Mouse (Mus musculus): ENCODE results near the gene Vps11. TPM values are rescaled to one million over a fixed set of nuclear protein-coding genes. Genes with fewer than 3 reads are reported as not detected.

The Vps11 gene
- polyA plus RNA-seq, 1 experiment from 2014 or later = 24.5 TPM

DNA sequence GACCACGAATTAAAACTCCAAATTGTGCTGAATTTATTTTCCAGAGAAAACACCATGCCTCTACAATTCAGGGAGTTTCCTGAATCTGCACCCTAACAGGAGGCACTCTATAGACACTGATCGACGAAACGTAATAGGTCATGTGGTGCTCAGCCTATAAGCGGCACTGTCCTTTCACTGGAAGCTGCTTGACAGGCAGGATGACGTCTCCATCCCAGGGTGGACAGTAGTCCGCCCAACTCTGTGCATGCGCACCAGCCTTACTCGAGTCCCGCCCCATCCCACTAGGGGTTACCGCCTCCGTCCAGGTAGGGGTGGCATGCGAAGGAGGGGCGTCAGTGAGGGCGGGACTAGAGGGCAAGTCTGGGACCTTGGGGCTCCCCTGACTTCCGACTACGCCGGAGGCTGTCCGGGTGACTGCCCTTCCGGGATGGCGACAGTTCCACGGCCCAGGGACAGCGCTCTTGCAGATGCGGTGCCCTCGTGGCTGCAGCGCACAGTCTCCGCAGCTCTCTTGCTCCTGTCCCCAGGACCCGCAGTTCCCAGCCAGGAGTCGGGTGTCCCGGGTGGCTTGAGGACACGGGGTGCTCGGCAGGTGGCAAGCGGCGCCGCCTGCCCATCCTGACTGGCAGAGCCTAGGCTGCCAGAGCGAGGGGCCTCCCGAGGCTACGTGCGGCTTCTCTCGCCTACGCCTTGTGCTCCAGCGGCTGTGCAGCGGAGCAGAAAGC is 35.4 kb upstream of the Vps11 start, which contains the start of gene Slc37a4:
Gene Slc37a4, plus strand, starts transcription at position 169 of the 728 bp plus-strand sequence.
- ATAC-seq = peak; percentile 99
- Histone ChIP-seq H3K4me3 (ENCODE audit: low read depth, low read length) (peak within 1 kb of the TSS; percentile 67), H3K36me3 (ENCODE audit: insufficient read depth, low read length) (0 out of 2 replicates have a peak, but pooled peaks cover 5% of the 10 kb centered on the region), H3K9ac (replicated peaks; ENCODE audit: low read depth) (peak within 1 kb of the TSS; percentile 46), H3K4me1 (ENCODE audit: insufficient read depth, low read depth, low read length) (0 out of 2 replicates have a peak, but pooled peaks cover 6% of the 10 kb centered on the region), H3K9me3 (ENCODE audit: low read length) (no peaks in the 10 kb centered on the region), H3K27me3 (replicated peaks; ENCODE audit: insufficient read depth, low read length) (no peaks in the 10 kb centered on the region), H3K4me2 (replicated peaks; ENCODE audit: low read depth, low read length) (peak within 1 kb of the TSS; percentile 85), H3K27ac (ENCODE audit: low read length) (peak within 1 kb of the TSS; percentile 80)
- WGBS = under 1% methylated on average over 43 of the region's 43 CpGs
- TF ChIP-seq CTCF (IDR thresholded peaks at IDR 0.05) (peak; percentile 39; the same call in 1 of the 2 replicates), EP300 (IDR thresholded peaks at IDR 0.05) (0 out of 2 replicates have a peak, but pooled peaks have one; percentile 26)
- DNase-seq (ENCODE audit: low spot score) = peak; percentile 98

DNA sequence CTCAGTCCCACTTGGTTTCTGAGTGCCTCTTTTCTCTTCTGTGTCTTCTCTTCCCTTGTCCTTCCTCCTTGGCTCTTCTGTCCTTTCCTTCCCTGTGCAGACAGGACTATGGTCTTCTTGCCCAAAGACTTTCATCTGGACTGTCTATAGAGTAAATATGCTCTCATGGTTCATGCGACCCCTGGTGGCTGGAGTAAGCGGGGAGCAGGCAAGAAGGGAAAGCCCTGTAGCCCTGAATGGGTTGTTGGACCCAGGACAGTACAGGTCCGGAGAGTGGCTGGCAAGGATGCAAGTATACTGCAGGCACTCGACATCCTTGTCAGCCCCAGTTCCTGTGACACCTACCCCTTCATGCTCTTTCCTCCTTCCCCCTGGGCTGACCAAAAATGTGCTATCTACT is 30.0 kb upstream of the Vps11 start:
- H3K27ac ChIP-seq (ENCODE audit: low read length) = no peak overlapping the region
- TF ChIP-seq EP300 (IDR thresholded peaks at IDR 0.05) = no peak
- TF ChIP-seq CTCF (IDR thresholded peaks at IDR 0.05) = peak; percentile 91
- peak; percentile 72 for DNase-seq (ENCODE audit: low spot score)
- H3K4me2 ChIP-seq (replicated peaks; ENCODE audit: low read depth, low read length) = no peak overlapping the region
- peaks cover 23% of the 10 kb centered on the region; the same call in 1 of the 2 replicates for H3K36me3 ChIP-seq (ENCODE audit: insufficient read depth, low read length)
- no peak overlapping the region for H3K9ac ChIP-seq (replicated peaks; ENCODE audit: low read depth)
- H3K4me3 ChIP-seq (ENCODE audit: low read depth, low read length) = no peak overlapping the region
- 30% methylated on average over 4 of the region's 4 CpGs for WGBS
- ATAC-seq = peak; percentile 73
- 0 out of 2 replicates have a peak, but pooled peaks cover 2% of the 10 kb centered on the region for H3K4me1 ChIP-seq (ENCODE audit: insufficient read depth, low read depth, low read length)
- no peaks in the 10 kb centered on the region for H3K9me3 ChIP-seq (ENCODE audit: low read length)
- no peaks in the 10 kb centered on the region for H3K27me3 ChIP-seq (replicated peaks; ENCODE audit: insufficient read depth, low read length)

DNA sequence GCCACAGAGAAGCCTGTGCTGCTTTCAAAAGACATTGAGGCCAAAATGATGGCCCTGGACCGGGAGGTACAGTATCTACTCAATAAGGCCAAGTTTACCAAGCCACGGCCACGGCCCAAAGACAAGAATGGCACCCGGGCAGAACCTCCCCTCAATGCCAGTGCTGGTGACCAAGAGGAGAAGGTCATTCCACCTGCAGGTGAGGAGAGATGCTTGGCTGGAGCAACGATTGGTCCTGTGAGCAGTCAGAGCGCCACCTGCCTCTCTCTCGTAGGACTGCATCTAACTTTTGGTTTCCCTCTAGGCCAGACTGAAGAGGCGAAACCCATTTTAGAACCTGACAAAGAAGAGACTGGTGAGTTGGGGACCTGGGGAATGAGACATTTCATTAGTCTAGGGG is 27.8 kb upstream of the Vps11 start:
- Histone ChIP-seq H3K4me1 (ENCODE audit: insufficient read depth, low read depth, low read length) (no peaks in the 10 kb centered on the region), H3K9me3 (ENCODE audit: low read length) (no peaks in the 10 kb centered on the region), H3K36me3 (ENCODE audit: insufficient read depth, low read length) (peaks cover 42% of the 10 kb centered on the region), H3K4me2 (replicated peaks; ENCODE audit: low read depth, low read length) (no peak overlapping the region), H3K27ac (ENCODE audit: low read length) (no peak overlapping the region), H3K4me3 (ENCODE audit: low read depth, low read length) (no peak overlapping the region), H3K27me3 (replicated peaks; ENCODE audit: insufficient read depth, low read length) (no peaks in the 10 kb centered on the region), H3K9ac (replicated peaks; ENCODE audit: low read depth) (no peak overlapping the region)
- 58% methylated on average over 8 of the region's 8 CpGs for WGBS
- ATAC-seq = 0 out of 2 replicates have a peak, but pooled peaks have one; percentile 26
- TF ChIP-seq EP300 (IDR thresholded peaks at IDR 0.05) (no peak), CTCF (IDR thresholded peaks at IDR 0.05) (peak; percentile 81)
- peak; percentile 68 for DNase-seq (ENCODE audit: low spot score)

DNA sequence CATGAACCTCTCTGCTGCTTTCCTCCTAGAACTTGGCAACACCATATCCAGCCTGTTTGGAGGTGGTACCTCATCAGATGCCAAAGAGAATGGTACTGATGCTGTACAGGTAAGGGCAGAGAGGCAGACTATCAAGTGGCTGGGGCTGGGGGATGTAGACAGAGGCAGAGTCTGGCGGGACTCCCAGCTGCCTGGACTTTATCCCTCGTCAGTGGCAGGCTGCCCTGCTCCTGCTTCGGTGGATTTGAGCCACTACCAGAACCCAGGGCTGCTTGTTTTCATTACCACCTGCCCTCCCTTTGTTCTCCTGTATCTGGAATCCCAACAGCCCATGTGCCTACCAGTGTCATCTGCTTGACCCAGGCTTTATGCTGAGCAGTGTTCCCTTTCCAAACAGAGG is 25.8 kb upstream of the Vps11 start:
- Histone ChIP-seq H3K4me3 (ENCODE audit: low read depth, low read length) (no peak overlapping the region), H3K9ac (replicated peaks; ENCODE audit: low read depth) (no peak overlapping the region), H3K27me3 (replicated peaks; ENCODE audit: insufficient read depth, low read length) (no peaks in the 10 kb centered on the region), H3K36me3 (ENCODE audit: insufficient read depth, low read length) (peaks cover 58% of the 10 kb centered on the region), H3K4me2 (replicated peaks; ENCODE audit: low read depth, low read length) (no peak overlapping the region), H3K9me3 (ENCODE audit: low read length) (no peaks in the 10 kb centered on the region), H3K4me1 (ENCODE audit: insufficient read depth, low read depth, low read length) (no peaks in the 10 kb centered on the region), H3K27ac (ENCODE audit: low read length) (no peak overlapping the region)
- TF ChIP-seq CTCF (IDR thresholded peaks at IDR 0.05) (no peak), EP300 (IDR thresholded peaks at IDR 0.05) (no peak)
- WGBS = 72% methylated on average over 3 of the region's 3 CpGs
- DNase-seq (ENCODE audit: low spot score) (no peak), ATAC-seq (no peak)

DNA sequence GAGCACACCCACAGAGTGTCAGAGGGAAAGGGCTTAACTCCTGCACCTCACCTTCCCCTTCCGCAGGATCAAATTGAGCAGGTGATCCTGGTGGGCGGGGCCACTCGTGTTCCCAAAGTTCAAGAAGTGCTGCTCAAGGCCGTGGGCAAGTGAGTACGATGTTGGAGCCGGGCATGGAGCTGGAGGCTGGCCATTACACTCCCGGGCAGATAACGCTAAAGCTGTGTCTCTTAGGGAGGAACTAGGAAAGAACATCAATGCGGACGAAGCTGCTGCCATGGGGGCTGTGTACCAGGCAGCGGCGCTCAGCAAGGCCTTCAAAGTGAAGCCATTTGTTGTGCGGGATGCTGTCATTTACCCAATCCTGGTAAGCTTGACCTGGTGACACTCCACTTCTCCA is 23.1 kb upstream of the Vps11 start:
- H3K27ac ChIP-seq (ENCODE audit: low read length) = no peak overlapping the region
- peaks cover 4% of the 10 kb centered on the region; the same call in 1 of the 2 replicates for H3K4me1 ChIP-seq (ENCODE audit: insufficient read depth, low read depth, low read length)
- peaks cover 54% of the 10 kb centered on the region for H3K36me3 ChIP-seq (ENCODE audit: insufficient read depth, low read length)
- TF ChIP-seq CTCF (IDR thresholded peaks at IDR 0.05) = no peak
- TF ChIP-seq EP300 (IDR thresholded peaks at IDR 0.05) = no peak
- no peak overlapping the region for H3K4me3 ChIP-seq (ENCODE audit: low read depth, low read length)
- H3K4me2 ChIP-seq (replicated peaks; ENCODE audit: low read depth, low read length) = no peak overlapping the region
- no peak overlapping the region for H3K9ac ChIP-seq (replicated peaks; ENCODE audit: low read depth)
- H3K9me3 ChIP-seq (ENCODE audit: low read length) = no peaks in the 10 kb centered on the region
- 87% methylated on average over 13 of the region's 13 CpGs for WGBS
- DNase-seq (ENCODE audit: low spot score) (no peak), ATAC-seq (no peak)
- H3K27me3 ChIP-seq (replicated peaks; ENCODE audit: insufficient read depth, low read length) = no peaks in the 10 kb centered on the region

DNA sequence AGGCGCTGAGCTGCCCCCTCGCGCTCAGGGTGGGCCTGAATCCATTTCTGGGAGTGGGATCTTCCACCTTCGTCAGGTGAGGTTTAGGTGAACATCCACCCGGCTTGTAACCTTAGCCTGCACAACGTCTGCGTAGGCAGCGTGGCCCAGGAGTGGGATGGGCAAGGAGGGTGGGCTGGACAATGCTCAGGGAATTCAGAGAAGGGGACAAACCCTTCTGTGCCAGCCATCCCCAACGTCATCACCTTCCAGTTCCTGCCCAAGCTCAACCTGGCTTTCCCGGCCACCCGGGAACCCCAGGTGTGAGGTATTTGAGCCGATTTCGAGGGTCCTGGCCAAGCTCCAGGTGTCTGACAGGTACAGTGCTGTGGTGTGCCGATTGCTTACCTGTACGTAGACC is 18.4 kb upstream of the Vps11 start:
- peaks cover 4% of the 10 kb centered on the region for H3K4me1 ChIP-seq (ENCODE audit: insufficient read depth, low read depth, low read length)
- no peaks in the 10 kb centered on the region for H3K27me3 ChIP-seq (replicated peaks; ENCODE audit: insufficient read depth, low read length)
- H3K9ac ChIP-seq (replicated peaks; ENCODE audit: low read depth) = peak overlapping the region; percentile 70
- no peak for TF ChIP-seq EP300 (IDR thresholded peaks at IDR 0.05)
- no peak for TF ChIP-seq CTCF (IDR thresholded peaks at IDR 0.05)
- peak overlapping the region; percentile 75 for H3K27ac ChIP-seq (ENCODE audit: low read length)
- DNase-seq (ENCODE audit: low spot score) = peak; percentile 14
- H3K36me3 ChIP-seq (ENCODE audit: insufficient read depth, low read length) = peaks cover 20% of the 10 kb centered on the region; the same call in 1 of the 2 replicates
- peak overlapping the region; percentile 93 for H3K4me2 ChIP-seq (replicated peaks; ENCODE audit: low read depth, low read length)
- no peaks in the 10 kb centered on the region for H3K9me3 ChIP-seq (ENCODE audit: low read length)
- ATAC-seq = peak; percentile 4
- WGBS = 3% methylated on average over 14 of the region's 15 CpGs
- peak overlapping the region; percentile 70 for H3K4me3 ChIP-seq (ENCODE audit: low read depth, low read length)

Data from lung, postnatal 0 days (tissue).